Mouse (Mus musculus) stomach, embryonic 14.5 days (tissue): Measurements from ENCODE around the gene Ccdc130. TPM values are rescaled to one million over a fixed set of nuclear protein-coding genes. Genes with fewer than 3 reads are reported as not detected.

Source experiments
- ATAC-seq: fragments of 200-750 bp; cut with Nextera tagmentation; 2 replicates; pipeline ENCODE4 v1.8.0; 2017; ENCODE audit warnings: low read depth, moderate TSS enrichment; ENCODE audit not compliant: insufficient number of reproducible peaks, insufficient read depth, low FRiP score
- H3K27ac ChIP-seq: fragments of 300-500 bp; sonication (generic); 2 replicates; pipeline ENCODE4 v1.5.1; 2014; ENCODE audit warnings: mild to moderate bottlenecking, low read length, moderate library complexity, mixed read lengths
- H3K27me3 ChIP-seq: fragments of 300-500 bp; sonication (generic); 2 replicates; pipeline ENCODE4 v1.6.1; 2014; ENCODE audit warnings: low read length, control low read depth, mixed read lengths; ENCODE audit not compliant: control insufficient read depth, insufficient read depth
- H3K36me3 ChIP-seq: fragments of 300-500 bp; sonication (generic); 2 replicates; pipeline ENCODE4 v1.6.1; 2014; ENCODE audit warnings: mild to moderate bottlenecking, control low read depth, low read length, moderate library complexity, mixed read lengths; ENCODE audit not compliant: control insufficient read depth, insufficient read depth
- H3K4me1 ChIP-seq: fragments of 300-500 bp; sonication (generic); 2 replicates; pipeline ENCODE4 v1.6.1; 2014; ENCODE audit warnings: low read length, control low read depth, mixed read lengths; ENCODE audit not compliant: control insufficient read depth, insufficient read depth
- H3K4me2 ChIP-seq: fragments of 300-500 bp; sonication (generic); replicated peaks from 2 replicates; pipeline ENCODE4 v1.6.1; 2014; ENCODE audit warnings: low read depth, low read length, control low read depth
- H3K4me3 ChIP-seq: fragments of 300-500 bp; sonication (generic); 2 replicates; pipeline ENCODE4 v1.5.1; 2014; ENCODE audit warnings: low read depth, low read length, control low read depth
- H3K9ac ChIP-seq: fragments of 300-500 bp; sonication (generic); replicated peaks from 2 replicates; pipeline ENCODE4 v1.6.1; 2014; ENCODE audit warnings: low read depth, mild to moderate bottlenecking, control low read depth, low read length, moderate library complexity, mixed read lengths
- H3K9me3 ChIP-seq: fragments of 300-500 bp; sonication (generic); 2 replicates; pipeline ENCODE4 v1.6.1; 2016; ENCODE audit warnings: low read depth, low read length, control low read depth; ENCODE audit not compliant: control insufficient read depth
- WGBS: fragments of 180-500 bp; shearing (Covaris S2); extraction: QIAGEN DNeasy Blood & Tissue Kit; methylation state at CpG from one replicate; pipeline ENCODE4 v1.1.7; 2014; 5-methylcytosine and 5-hydroxymethylcytosine counted together
- polyA plus RNA-seq: library from polyadenylated mRNA; unstranded; fragments of >200 nt; fragmentation: Nextera tagmentation; extraction: Ambion mirVana; gene quantifications from 2 replicates; pipeline ENCODE4 v1.2.1, GENCODE M21; 2014

Ccdc130 gene
- polyA plus RNA-seq, 1 experiment from 2014 or later: 20.7 TPM

DNA sequence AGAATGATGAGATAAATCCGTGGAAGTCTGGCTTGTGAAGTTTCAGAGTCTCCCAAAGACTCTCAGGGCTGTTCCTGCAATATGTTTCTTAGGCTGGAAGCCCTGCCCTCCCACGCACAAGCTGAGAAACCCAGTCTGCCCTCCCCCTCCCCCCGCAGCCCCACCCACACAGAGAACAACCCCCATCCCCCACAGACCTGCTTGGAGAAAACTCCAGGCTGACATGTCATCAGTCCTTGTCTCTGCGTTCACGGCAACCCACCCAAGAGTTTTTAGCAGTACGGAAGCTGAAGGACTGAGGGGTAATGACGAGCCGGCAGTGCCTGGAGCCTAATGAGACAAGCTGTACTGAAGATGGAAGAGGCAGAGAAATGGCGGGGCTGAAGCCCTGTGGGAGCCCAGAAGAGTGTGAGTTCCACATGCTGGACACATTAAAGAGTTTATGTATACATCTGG, 14.5 kb upstream of the Ccdc130 start:
- Histone ChIP-seq H3K9me3 (no peaks in the 10 kb centered on the region), H3K4me1 (peaks cover 4% of the 10 kb centered on the region; the same call in 1 of the 2 replicates), H3K27ac (peak overlapping the region; percentile 45; the same call in 1 of the 2 replicates), H3K36me3 (no peaks in the 10 kb centered on the region), H3K4me3 (peak overlapping the region; percentile 13; the same call in 1 of the 2 replicates), H3K9ac (no peak overlapping the region), H3K27me3 (no peaks in the 10 kb centered on the region), H3K4me2 (peak overlapping the region; percentile 36)
- WGBS: 6% methylated on average over 9 of the region's 9 CpGs
- ATAC-seq: no peak; the same call in 1 of the 2 replicates

DNA sequence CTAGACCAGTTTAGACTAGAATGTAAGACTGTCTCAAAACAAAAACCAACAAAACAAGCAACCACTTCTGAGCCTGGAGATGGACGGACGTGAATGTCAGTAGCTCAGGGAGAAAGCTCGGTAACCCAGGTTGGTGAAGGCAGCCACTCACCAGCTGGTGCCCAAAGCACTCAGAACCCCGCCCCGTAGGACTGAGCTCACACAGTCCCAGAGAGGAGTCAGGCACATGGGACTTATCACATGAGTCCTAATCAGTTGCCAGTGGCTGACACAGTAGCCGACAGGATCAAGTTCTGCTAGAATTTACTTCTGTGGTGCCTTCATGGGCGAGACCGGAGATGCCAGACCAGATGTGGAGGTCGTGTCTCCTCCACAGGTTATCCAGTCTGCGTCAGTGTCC, 10.6 kb upstream of the Ccdc130 start:
- Histone ChIP-seq H3K27ac (no peak overlapping the region), H3K9ac (no peak overlapping the region), H3K4me2 (no peak overlapping the region), H3K9me3 (no peaks in the 10 kb centered on the region), H3K4me1 (peaks cover 4% of the 10 kb centered on the region; the same call in 1 of the 2 replicates), H3K27me3 (no peaks in the 10 kb centered on the region), H3K36me3 (no peaks in the 10 kb centered on the region), H3K4me3 (no peak overlapping the region)
- WGBS: 74% methylated on average over 10 of the region's 10 CpGs
- no peak for ATAC-seq

DNA sequence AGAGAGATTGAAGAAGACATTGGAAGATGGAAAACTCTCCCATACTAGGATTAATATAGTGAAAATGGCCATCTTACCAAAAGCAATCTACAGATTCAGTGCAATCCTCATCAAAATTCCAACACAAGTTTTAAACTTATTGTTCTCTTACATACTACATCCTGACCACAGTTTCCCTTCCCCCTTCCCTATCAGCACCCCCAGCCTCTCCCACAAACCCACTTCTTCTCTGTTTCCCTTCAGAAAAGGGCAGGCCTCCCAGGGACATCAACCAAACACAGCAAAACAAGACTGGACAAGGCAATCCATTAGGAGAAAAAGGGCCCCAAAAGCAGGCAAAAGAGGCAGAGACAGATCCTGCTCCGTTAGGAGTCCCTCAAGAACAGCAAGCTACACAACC, 6.3 kb upstream of the Ccdc130 start:
- no peak for ATAC-seq

DNA sequence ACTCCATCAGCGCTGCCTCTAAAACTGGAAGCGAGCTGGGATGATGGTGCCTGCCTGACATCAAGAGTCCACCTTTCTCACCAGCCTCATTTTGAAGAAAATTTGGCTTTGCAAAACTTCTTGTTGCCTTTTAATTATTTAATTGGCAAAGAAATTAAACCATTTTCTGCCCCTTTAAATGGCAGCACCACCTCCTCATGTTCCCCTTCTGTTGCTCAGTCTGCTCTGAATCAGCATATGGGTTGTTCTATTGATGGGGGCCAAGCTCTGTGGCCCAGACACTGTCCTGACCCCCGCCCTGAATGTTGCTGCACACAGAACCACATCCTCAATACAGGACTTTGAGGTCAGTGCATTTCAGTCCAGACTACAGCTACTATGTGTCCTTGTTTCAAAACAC, 3.8 kb upstream of the Ccdc130 start:
- Histone ChIP-seq H3K4me3 (no peak overlapping the region), H3K27me3 (no peaks in the 10 kb centered on the region), H3K4me2 (no peak overlapping the region), H3K4me1 (peaks cover 6% of the 10 kb centered on the region; the same call in 1 of the 2 replicates), H3K36me3 (no peaks in the 10 kb centered on the region), H3K9ac (no peak overlapping the region), H3K27ac (no peak overlapping the region), H3K9me3 (no peaks in the 10 kb centered on the region)
- WGBS: 80% methylated on average over 3 of the region's 3 CpGs
- ATAC-seq: no peak

More for the DNA sequence above, 6.3 kb upstream of the Ccdc130 start:
- Histone ChIP-seq H3K4me2 (no peak overlapping the region), H3K9me3 (no peaks in the 10 kb centered on the region), H3K27me3 (no peaks in the 10 kb centered on the region), H3K36me3 (no peaks in the 10 kb centered on the region), H3K4me1 (no peaks in the 10 kb centered on the region), H3K9ac (no peak overlapping the region), H3K27ac (no peak overlapping the region), H3K4me3 (no peak overlapping the region)
- WGBS: 65% methylated on average over 1 of the region's 1 CpGs

DNA sequence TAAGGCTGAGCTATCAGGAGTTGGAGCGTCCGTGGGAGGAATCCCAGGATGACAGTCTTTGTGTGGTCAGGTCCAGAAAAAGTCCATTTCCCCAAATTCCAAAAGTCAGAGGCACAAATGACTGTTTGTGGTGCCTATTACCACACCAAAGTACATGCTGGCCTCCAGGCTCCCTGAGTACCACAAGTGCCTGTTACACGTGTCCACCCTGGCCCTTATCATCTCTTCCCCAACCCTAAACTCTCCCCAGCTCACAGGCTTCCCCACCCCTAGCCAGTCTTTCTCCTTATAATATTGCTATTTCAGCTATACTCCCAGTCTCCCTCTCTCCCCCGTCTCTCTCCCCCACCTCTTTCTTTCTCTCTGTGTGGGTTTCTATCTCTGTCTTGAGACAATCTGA, 2.1 kb upstream of the Ccdc130 start:
- peaks cover 6% of the 10 kb centered on the region; the same call in 1 of the 2 replicates for H3K4me1 ChIP-seq
- WGBS: 76% methylated on average over 4 of the region's 4 CpGs
- H3K27ac ChIP-seq: no peak overlapping the region
- no peak overlapping the region for H3K4me2 ChIP-seq
- H3K36me3 ChIP-seq: no peaks in the 10 kb centered on the region; the same call in 1 of the 2 replicates
- no peak overlapping the region for H3K9ac ChIP-seq
- no peak overlapping the region for H3K4me3 ChIP-seq
- ATAC-seq: no peak
- H3K9me3 ChIP-seq: no peaks in the 10 kb centered on the region
- no peaks in the 10 kb centered on the region for H3K27me3 ChIP-seq

DNA sequence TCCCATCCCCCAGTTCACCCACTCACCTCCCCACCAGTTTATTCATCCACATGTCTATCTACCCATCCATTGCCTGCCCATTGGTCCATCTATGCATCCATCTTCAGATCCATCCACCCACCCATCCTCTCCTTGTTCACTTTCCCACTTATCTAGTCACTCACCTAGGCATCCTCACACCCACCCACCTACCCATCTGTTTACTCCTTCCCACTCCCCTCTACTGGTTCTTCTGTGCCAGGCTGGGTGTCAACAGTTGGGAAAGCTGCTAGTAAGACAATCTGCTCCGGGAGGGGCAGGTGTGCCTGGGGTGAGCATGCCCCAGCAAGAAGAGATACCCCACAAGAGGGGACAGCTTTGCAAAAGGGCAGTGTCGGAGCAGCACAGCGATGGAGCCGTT, 9.1 kb downstream of the Ccdc130 start:
- H3K27me3 ChIP-seq: no peaks in the 10 kb centered on the region
- peaks cover 41% of the 10 kb centered on the region for H3K36me3 ChIP-seq
- H3K4me1 ChIP-seq: peaks cover 8% of the 10 kb centered on the region
- WGBS: 90% methylated on average over 4 of the region's 4 CpGs
- ATAC-seq: no peak
- no peak overlapping the region for H3K4me3 ChIP-seq
- no peak overlapping the region for H3K27ac ChIP-seq
- H3K4me2 ChIP-seq: no peak overlapping the region
- no peak overlapping the region for H3K9ac ChIP-seq
- no peaks in the 10 kb centered on the region for H3K9me3 ChIP-seq

DNA sequence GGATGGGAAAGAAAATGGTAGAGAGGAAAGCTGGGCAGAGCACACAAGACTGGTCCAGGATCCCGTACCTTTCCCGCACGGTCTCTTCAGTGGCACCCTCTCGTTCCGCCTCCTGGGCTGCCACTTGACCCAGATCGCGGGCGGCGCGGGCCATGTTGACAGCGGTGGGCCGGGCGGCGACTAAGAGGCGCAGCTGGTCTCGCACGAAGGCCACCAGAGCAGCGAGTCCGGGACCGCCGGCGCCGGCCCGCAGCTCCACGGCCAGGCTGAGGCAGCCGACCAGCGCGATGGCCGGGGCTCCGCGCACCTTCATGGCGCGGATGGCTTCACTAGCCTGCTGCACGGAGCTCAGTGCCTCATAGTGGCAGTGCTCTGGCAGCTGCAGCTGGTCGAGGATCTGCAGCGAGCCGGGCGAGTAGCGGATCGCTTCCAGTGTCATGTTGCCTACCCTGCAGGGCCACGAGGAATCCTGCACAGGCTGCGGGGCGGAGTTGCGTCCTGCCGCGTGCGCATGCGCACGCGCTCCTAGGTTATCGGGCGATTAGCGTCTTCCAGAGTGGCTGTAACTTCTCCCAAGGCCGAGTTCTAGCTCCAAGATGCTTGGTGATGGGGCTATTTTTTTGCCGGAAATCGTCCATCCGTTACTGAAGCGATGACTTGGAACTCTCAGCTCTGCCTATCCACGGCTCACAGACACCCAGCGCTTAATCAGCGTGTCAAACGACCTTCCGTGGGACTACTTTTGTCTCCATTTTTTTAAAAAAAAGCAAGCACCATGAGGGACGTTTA, 13.2 kb downstream of the Ccdc130 start, which contains the start of gene Mri1:
Mri1 (minus strand) TSS at position 505 of the 789 bp plus-strand sequence.
- H3K4me3 ChIP-seq: peak within 1 kb of the TSS; percentile 79
- H3K36me3 ChIP-seq: peaks cover 38% of the 10 kb centered on the region
- peak within 1 kb of the TSS; percentile 70 for H3K9ac ChIP-seq
- ATAC-seq: peak; percentile 87
- no peaks in the 10 kb centered on the region for H3K9me3 ChIP-seq
- under 1% methylated on average over 64 of the region's 64 CpGs for WGBS
- peak within 1 kb of the TSS; percentile 92 for H3K27ac ChIP-seq
- H3K27me3 ChIP-seq: no peaks in the 10 kb centered on the region
- peaks cover 11% of the 10 kb centered on the region for H3K4me1 ChIP-seq
- H3K4me2 ChIP-seq: peak within 1 kb of the TSS; percentile 89

DNA sequence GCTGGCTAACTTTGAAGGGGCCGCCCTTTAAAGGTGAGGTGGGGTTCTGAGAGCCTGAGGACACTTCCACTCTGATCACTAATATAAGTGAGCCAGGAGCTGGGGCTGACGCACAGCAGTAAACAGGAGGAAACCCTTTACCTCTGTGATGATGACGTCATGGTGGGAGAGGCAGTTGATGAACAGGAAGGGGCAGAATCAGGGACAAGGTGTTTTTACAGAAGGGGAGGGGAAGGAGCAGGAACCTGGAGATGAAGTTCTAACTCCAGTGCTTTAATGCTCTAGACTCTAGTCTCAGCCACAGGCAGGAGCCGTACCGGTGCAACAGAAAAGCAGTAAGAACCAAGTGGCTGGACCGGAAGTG, 13.7 kb downstream of the Ccdc130 start:
- 14% methylated on average over 6 of the region's 6 CpGs for WGBS

More for the DNA sequence above, 13.7 kb downstream of the Ccdc130 start:
- Histone ChIP-seq H3K36me3 (peaks cover 42% of the 10 kb centered on the region), H3K27ac (peak overlapping the region; percentile 92), H3K4me3 (peak overlapping the region; percentile 79), H3K9me3 (no peaks in the 10 kb centered on the region), H3K4me2 (peak overlapping the region; percentile 89), H3K9ac (peak overlapping the region; percentile 70), H3K4me1 (peaks cover 11% of the 10 kb centered on the region), H3K27me3 (no peaks in the 10 kb centered on the region)
- ATAC-seq: no peak; the same call in none of the 2 replicates
